In genomic region chr10:74257716-74258446, GRCm38 (mm10) we compare ENCODE assay signal across 27 mouse cellular contexts.
DNase-seq lines count a peak whose midpoint lies in the region; ATAC-seq and TF ChIP-seq lines count a peak whose summit lies in the region.
"Had no signal": no experiment of that assay in that cellular context is flagged by ENCODE, and none has a peak within 500 bp of the region (broad histone marks: within the 10 kb centered on the region; RNA-seq: fewer than 3 reads in every experiment).

No protein-coding gene starts in this region.

- H3K9me3 ChIP-seq in embryonic facial prominence, embryonic 11.5 days (replicated peaks; ENCODE audit: control insufficient read depth, low read length), result no peaks in the 10 kb centered on the region
- H3K9me3 ChIP-seq in embryonic facial prominence, embryonic 10.5 days, result no peaks in the 10 kb centered on the region
- no peaks in the 10 kb centered on the region for H3K9me3 ChIP-seq in midbrain, embryonic 13.5 days
- H3K9me3 ChIP-seq in midbrain, postnatal 0 days (ENCODE audit: low read length), result no peaks in the 10 kb centered on the region
- H3K9me3 ChIP-seq in hindbrain, embryonic 12.5 days (replicated peaks), result no peaks in the 10 kb centered on the region
- H3K9me3 ChIP-seq in neural tube, embryonic 12.5 days, result no peaks in the 10 kb centered on the region
- H3K9me3 ChIP-seq: embryonic facial prominence, embryonic 15.5 days; heart, embryonic 10.5 days; intestine, embryonic 15.5 days; limb, embryonic 15.5 days; stomach, embryonic 15.5 days had no signal

- no peak; the same call in 1 of the 2 replicates for ATAC-seq in embryonic facial prominence, embryonic 11.5 days (replicated peaks; ENCODE audit: insufficient number of reproducible peaks, low FRiP score, low TSS enrichment, low read depth)
- ATAC-seq in midbrain, embryonic 13.5 days, result peak; percentile 56
- no peak for ATAC-seq in midbrain, postnatal 0 days (ENCODE audit: low FRiP score)
- peak; percentile 66 for ATAC-seq in hindbrain, embryonic 12.5 days (ENCODE audit: low FRiP score)
- peak; percentile 65; the same call in 1 of the 2 replicates for ATAC-seq in neural tube, embryonic 12.5 days (ENCODE audit: low FRiP score, low read depth)
- no peak for ATAC-seq in megakaryocyte-erythroid progenitor cell, adult 5-6 weeks (replicated peaks; ENCODE audit: low FRiP score, low TSS enrichment, poor library complexity, severe bottlenecking)

- H3K4me2 ChIP-seq in embryonic facial prominence, embryonic 11.5 days (ENCODE audit: low read depth, low read length), result no peak overlapping the region
- no peak overlapping the region for H3K4me2 ChIP-seq in midbrain, embryonic 13.5 days (replicated peaks)
- H3K4me2 ChIP-seq in midbrain, postnatal 0 days (ENCODE audit: low read depth, low read length, poor library complexity, severe bottlenecking), result no peak overlapping the region
- H3K4me2 ChIP-seq in hindbrain, embryonic 12.5 days (replicated peaks), result no peak overlapping the region
- no peak overlapping the region for H3K4me2 ChIP-seq in neural tube, embryonic 12.5 days (replicated peaks)
- H3K4me2 ChIP-seq: embryonic facial prominence, embryonic 15.5 days; intestine, embryonic 15.5 days; limb, embryonic 15.5 days; lung, embryonic 14.5 days; stomach, embryonic 15.5 days had no signal

- H3K36me3 ChIP-seq in embryonic facial prominence, embryonic 11.5 days (replicated peaks; ENCODE audit: control insufficient read depth, insufficient read depth, low read depth, low read length), result no peaks in the 10 kb centered on the region
- H3K36me3 ChIP-seq in embryonic facial prominence, embryonic 10.5 days (replicated peaks), result no peaks in the 10 kb centered on the region
- no peaks in the 10 kb centered on the region for H3K36me3 ChIP-seq in midbrain, embryonic 13.5 days
- H3K36me3 ChIP-seq in midbrain, postnatal 0 days (ENCODE audit: insufficient read depth, low read length), result no peaks in the 10 kb centered on the region
- no peaks in the 10 kb centered on the region for H3K36me3 ChIP-seq in hindbrain, embryonic 12.5 days
- H3K36me3 ChIP-seq in neural tube, embryonic 12.5 days, result no peaks in the 10 kb centered on the region
- H3K36me3 ChIP-seq: embryonic facial prominence, embryonic 15.5 days; heart, embryonic 10.5 days; intestine, embryonic 15.5 days; limb, embryonic 15.5 days; stomach, embryonic 15.5 days had no signal

- no peak for TF ChIP-seq CTCF in midbrain, postnatal 0 days (IDR thresholded peaks at IDR 0.05)

- H3K4me3 ChIP-seq in embryonic facial prominence, embryonic 11.5 days (ENCODE audit: low read depth, low read length), result no peak overlapping the region
- no peak overlapping the region for H3K4me3 ChIP-seq in embryonic facial prominence, embryonic 10.5 days
- H3K4me3 ChIP-seq in midbrain, embryonic 13.5 days (replicated peaks), result no peak overlapping the region
- no peak overlapping the region for H3K4me3 ChIP-seq in midbrain, postnatal 0 days (ENCODE audit: low read depth, low read length)
- no peak overlapping the region for H3K4me3 ChIP-seq in hindbrain, embryonic 12.5 days
- no peak overlapping the region for H3K4me3 ChIP-seq in neural tube, embryonic 12.5 days
- H3K4me3 ChIP-seq: embryonic facial prominence, embryonic 15.5 days; heart, embryonic 10.5 days; intestine, embryonic 15.5 days; limb, embryonic 15.5 days; myocyte; stomach, embryonic 15.5 days had no signal

- H3K27me3 ChIP-seq in embryonic facial prominence, embryonic 11.5 days (ENCODE audit: control insufficient read depth, insufficient read depth, low read length), result no peaks in the 10 kb centered on the region
- no peaks in the 10 kb centered on the region for H3K27me3 ChIP-seq in embryonic facial prominence, embryonic 10.5 days (replicated peaks; ENCODE audit: low read depth, poor library complexity, severe bottlenecking)
- no peaks in the 10 kb centered on the region for H3K27me3 ChIP-seq in midbrain, embryonic 13.5 days
- no peaks in the 10 kb centered on the region for H3K27me3 ChIP-seq in midbrain, postnatal 0 days (ENCODE audit: insufficient read depth, low read length)
- no peaks in the 10 kb centered on the region for H3K27me3 ChIP-seq in hindbrain, embryonic 12.5 days
- H3K27me3 ChIP-seq in neural tube, embryonic 12.5 days (replicated peaks), result no peaks in the 10 kb centered on the region
- H3K27me3 ChIP-seq: embryonic facial prominence, embryonic 15.5 days; intestine, embryonic 15.5 days; limb, embryonic 15.5 days; stomach, embryonic 15.5 days had no signal

- H3K27ac ChIP-seq in embryonic facial prominence, embryonic 11.5 days (replicated peaks; ENCODE audit: low read depth, low read length), result no peak overlapping the region
- H3K27ac ChIP-seq in embryonic facial prominence, embryonic 10.5 days (replicated peaks), result no peak overlapping the region
- no peak overlapping the region for H3K27ac ChIP-seq in midbrain, embryonic 13.5 days
- no peak overlapping the region for H3K27ac ChIP-seq in midbrain, postnatal 0 days (ENCODE audit: low read depth, low read length)
- no peak overlapping the region for H3K27ac ChIP-seq in hindbrain, embryonic 12.5 days
- no peak overlapping the region for H3K27ac ChIP-seq in neural tube, embryonic 12.5 days
- H3K27ac ChIP-seq: embryonic facial prominence, embryonic 15.5 days; heart, embryonic 10.5 days; intestine, embryonic 15.5 days; limb, embryonic 15.5 days; liver, embryonic 14.5 days; stomach, embryonic 15.5 days had no signal

- DNase-seq in embryonic facial prominence, embryonic 11.5 days (ENCODE audit: low spot score), result peak; percentile 22
- no peak for DNase-seq in embryonic facial prominence, embryonic 10.5 days (ENCODE audit: low spot score)
- no peak for DNase-seq in midbrain, postnatal 0 days (ENCODE audit: low spot score)
- DNase-seq in spleen, postnatal 36 days (ENCODE audit: low spot score in 2 of 2), result no peak
- DNase-seq: adrenal gland, postnatal 10 days; cerebellum, adult 2 months; cerebellum, postnatal 25 days; embryo, embryonic 11 days; gastrocnemius, postnatal 10 days; heart, postnatal 4 days; kidney, adult 8-10 months; kidney, postnatal 10 days; left cerebral cortex, postnatal 4 days; right cerebral cortex, postnatal 4 days; thymus, postnatal 36 days had no signal

- WGBS in embryonic facial prominence, embryonic 11.5 days, result 81% methylated on average over 15 of the region's 15 CpGs
- 85% methylated on average over 15 of the region's 15 CpGs for WGBS in embryonic facial prominence, embryonic 10.5 days
- 77% methylated on average over 15 of the region's 15 CpGs for WGBS in midbrain, embryonic 13.5 days
- WGBS in midbrain, postnatal 0 days, result 71% methylated on average over 15 of the region's 15 CpGs
- WGBS in hindbrain, embryonic 12.5 days, result 77% methylated on average over 15 of the region's 15 CpGs
- 79% methylated on average over 15 of the region's 15 CpGs for WGBS in neural tube, embryonic 12.5 days

- no peak overlapping the region for H3K9ac ChIP-seq in embryonic facial prominence, embryonic 11.5 days (replicated peaks; ENCODE audit: low read length)
- no peak overlapping the region for H3K9ac ChIP-seq in midbrain, embryonic 13.5 days (replicated peaks)
- H3K9ac ChIP-seq in midbrain, postnatal 0 days (replicated peaks; ENCODE audit: low read length, poor library complexity, severe bottlenecking), result no peak overlapping the region
- no peak overlapping the region for H3K9ac ChIP-seq in hindbrain, embryonic 12.5 days
- H3K9ac ChIP-seq in neural tube, embryonic 12.5 days, result no peak overlapping the region
- H3K9ac ChIP-seq: embryonic facial prominence, embryonic 15.5 days; intestine, embryonic 15.5 days; limb, embryonic 15.5 days; liver, embryonic 14.5 days; lung, embryonic 14.5 days; stomach, embryonic 15.5 days had no signal

- H3K4me1 ChIP-seq in embryonic facial prominence, embryonic 11.5 days (ENCODE audit: control insufficient read depth, insufficient read depth, low read length), result no peaks in the 10 kb centered on the region
- no peaks in the 10 kb centered on the region for H3K4me1 ChIP-seq in embryonic facial prominence, embryonic 10.5 days
- no peaks in the 10 kb centered on the region for H3K4me1 ChIP-seq in midbrain, embryonic 13.5 days (replicated peaks)
- no peaks in the 10 kb centered on the region for H3K4me1 ChIP-seq in midbrain, postnatal 0 days (ENCODE audit: insufficient read depth, low read length)
- no peaks in the 10 kb centered on the region for H3K4me1 ChIP-seq in hindbrain, embryonic 12.5 days
- H3K4me1 ChIP-seq in neural tube, embryonic 12.5 days, result no peaks in the 10 kb centered on the region
- H3K4me1 ChIP-seq: embryonic facial prominence, embryonic 15.5 days; heart, embryonic 10.5 days; intestine, embryonic 15.5 days; stomach, embryonic 15.5 days had no signal

Comparison
In these comparisons a context has a peak if more than half of its experiments do, and no peak if none do; other contexts are left out.
1. ATAC-seq: peak in midbrain, embryonic 13.5 days (single experiment), hindbrain, embryonic 12.5 days (single experiment) and neural tube, embryonic 12.5 days (single experiment); none in embryonic facial prominence, embryonic 11.5 days (single experiment), midbrain, postnatal 0 days (single experiment) and megakaryocyte-erythroid progenitor cell, adult 5-6 weeks (single experiment).